Mouse (Mus musculus): ENCODE data around the gene Btbd35f19. TPM values are rescaled to one million over a fixed set of nuclear protein-coding genes. Genes with fewer than 3 reads are reported as not detected.

Gene Btbd35f19
- not detected in 2 replicates for polyA plus RNA-seq (2021; fragmentation: Nextera tagmentation)
- long read RNA-seq, experiment 1 = 0 reads
- long read RNA-seq, experiment 2 = 0 reads

DNA sequence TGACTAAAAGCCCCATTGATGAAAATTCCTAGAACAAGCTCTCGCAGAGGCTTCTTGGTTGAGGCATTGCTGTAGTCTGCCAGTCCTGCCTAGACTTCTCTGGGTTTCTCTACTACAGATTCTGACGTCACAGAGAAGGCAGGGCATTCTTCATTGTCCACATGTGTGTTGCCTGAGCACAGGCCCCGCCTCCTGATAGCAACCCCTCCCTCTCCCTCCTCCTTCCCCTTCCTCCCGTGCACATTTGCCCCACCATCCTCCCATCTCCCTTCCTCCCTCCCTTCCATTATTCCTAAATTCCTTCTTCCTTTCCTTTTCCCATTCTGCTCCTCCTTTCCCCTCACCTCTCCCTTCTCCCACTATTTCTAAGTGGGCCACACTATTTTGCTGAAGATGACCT lies at the start of gene Btbd35f19:
Gene Btbd35f19 (minus strand): TSS at position 101 of the 400 bp plus-strand sequence.

DNA sequence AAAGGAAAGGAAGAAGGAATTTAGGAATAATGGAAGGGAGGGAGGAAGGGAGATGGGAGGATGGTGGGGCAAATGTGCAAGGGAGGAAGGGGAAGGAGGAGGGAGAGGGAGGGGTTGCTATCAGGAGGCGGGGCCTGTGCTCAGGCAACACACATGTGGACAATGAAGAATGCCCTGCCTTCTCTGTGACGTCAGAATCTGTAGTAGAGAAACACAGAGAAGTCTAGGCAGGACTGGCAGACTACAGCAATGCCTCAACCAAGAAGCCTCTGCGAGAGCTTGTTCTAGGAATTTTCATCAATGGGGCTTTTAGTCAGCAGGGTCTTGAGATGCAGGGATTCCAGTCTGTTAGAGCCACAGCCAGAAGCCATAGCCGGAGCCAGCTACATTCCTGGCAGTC lies 47.6 kb downstream of the Btbd35f19 start, which contains the start of gene Btbd35f26:
Gene Btbd35f26 (plus strand): TSS at position 301 of the 400 bp plus-strand sequence.

Other genes with a start within 250 kb of the Btbd35f19 start
- gene Spin2f, start 130.0 kb downstream of the Btbd35f19 start, polyA plus RNA-seq (2021; fragmentation: Nextera tagmentation) = not detected in 2 replicates
- not detected in 2 replicates for gene Btbd35f26, start 47.5 kb downstream of the Btbd35f19 start, polyA plus RNA-seq (2021; fragmentation: Nextera tagmentation)
- gene Gm21883, start 190.4 kb upstream of the Btbd35f19 start, polyA plus RNA-seq (2021; fragmentation: Nextera tagmentation) = not detected in 2 replicates
- not detected in 2 replicates for gene Spin2e, start 235.0 kb upstream of the Btbd35f19 start, polyA plus RNA-seq (2021; fragmentation: Nextera tagmentation)

Data from left cerebral cortex, adult 6 months (tissue).